Mouse (Mus musculus) forebrain, embryonic 13.5 days (tissue): ENCODE results near the gene Abhd16b. TPM values are rescaled to one million over a fixed set of nuclear protein-coding genes. Genes with fewer than 3 reads are reported as not detected.
A peak's percentile ranks its signal among the peaks of the same experiment; 100 is the strongest.
"Not testable (repeated sequence)": the region's sequence is repeated elsewhere in the genome, so short reads cannot be mapped to it uniquely, and the experiment has no call there.

Experiments used
- ATAC-seq: fragments of 200-750 bp; cut with Nextera tagmentation; 2 replicates; pipeline ENCODE4 v1.8.0; 2017
- H3K27ac ChIP-seq: fragments of 300-500 bp; sonication (generic); 2 replicates; pipeline ENCODE4 v1.5.1; 2015; ENCODE audit warnings: inconsistent platforms, mild to moderate bottlenecking, moderate library complexity
- H3K27me3 ChIP-seq: fragments of 300-500 bp; sonication (generic); 2 replicates; pipeline ENCODE4 v1.6.1; 2015; ENCODE audit warnings: mild to moderate bottlenecking, inconsistent platforms
- H3K36me3 ChIP-seq: fragments of 300-500 bp; sonication (generic); 2 replicates; pipeline ENCODE4 v1.6.1; 2015; ENCODE audit warnings: mild to moderate bottlenecking, inconsistent platforms; ENCODE audit not compliant: poor library complexity, severe bottlenecking
- H3K4me1 ChIP-seq: fragments of 300-500 bp; sonication (generic); 2 replicates; pipeline ENCODE4 v1.6.1; 2015; ENCODE audit warnings: inconsistent platforms
- H3K4me2 ChIP-seq: fragments of 300-500 bp; sonication (generic); 2 replicates; pipeline ENCODE4 v1.6.1; 2015; ENCODE audit warnings: inconsistent platforms, mild to moderate bottlenecking, moderate library complexity
- H3K4me3 ChIP-seq: fragments of 300-500 bp; sonication (generic); 2 replicates; pipeline ENCODE4 v1.5.1; 2015; ENCODE audit warnings: mild to moderate bottlenecking, inconsistent platforms
- H3K9ac ChIP-seq: fragments of 300-500 bp; sonication (generic); 2 replicates; pipeline ENCODE4 v1.6.1; 2015; ENCODE audit warnings: mild to moderate bottlenecking, inconsistent platforms
- H3K9me3 ChIP-seq: fragments of 300-500 bp; sonication (generic); replicated peaks from 2 replicates; pipeline ENCODE4 v1.6.1; 2016; ENCODE audit warnings: inconsistent platforms
- WGBS: fragments of 180-500 bp; shearing (Covaris S2); methylation state at CpG from one replicate; pipeline ENCODE4 v1.1.7; 2015; 5-methylcytosine and 5-hydroxymethylcytosine counted together
- polyA plus RNA-seq: library from polyadenylated mRNA; unstranded; fragments of >200 nt; fragmentation: Nextera tagmentation; extraction: Ambion mirVana; gene quantifications from 2 replicates; pipeline ENCODE4 v1.2.1, GENCODE M21; 2015

Abhd16b gene
- polyA plus RNA-seq, 1 experiment from 2014 or later = not detected

DNA sequence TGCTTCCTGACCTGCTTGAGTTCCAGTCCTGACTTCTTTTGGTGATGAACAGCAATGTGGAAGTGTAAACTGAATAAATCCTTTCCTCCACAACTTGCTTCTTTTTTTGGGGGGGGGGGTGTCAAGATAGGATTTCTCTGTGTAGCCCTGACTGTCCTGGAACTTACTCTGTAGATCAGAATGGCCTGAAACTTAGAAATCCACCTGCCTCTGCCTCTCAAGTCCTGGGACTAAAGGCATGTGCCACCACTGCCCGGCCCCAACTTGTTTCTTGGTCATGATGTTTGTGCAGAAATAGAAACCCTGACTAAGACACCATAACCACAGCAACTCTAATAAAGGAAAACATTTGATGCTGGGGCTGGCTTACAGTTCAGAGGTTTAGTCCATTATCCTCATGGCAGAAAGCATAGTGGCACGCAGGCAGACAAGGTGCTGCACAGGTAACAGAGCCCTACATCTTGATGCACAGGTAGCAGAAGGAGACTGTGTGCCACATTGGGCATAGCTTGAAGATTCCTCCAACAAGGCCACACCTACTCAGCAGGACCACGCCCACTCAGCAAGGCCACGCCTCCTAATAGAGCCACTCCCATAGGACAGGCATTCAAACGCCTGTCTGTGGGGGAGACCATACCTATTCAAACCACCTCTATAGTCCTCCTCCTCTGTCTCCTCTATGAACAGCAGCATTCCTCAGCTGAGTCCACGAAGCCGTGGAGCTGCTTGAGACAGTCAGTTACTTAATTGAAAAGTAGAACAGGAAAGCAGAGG, 1.4 kb upstream of the Abhd16b start:
- no peak for ATAC-seq
- H3K9me3 ChIP-seq = no peaks in the 10 kb centered on the region
- no peak overlapping the region for H3K4me3 ChIP-seq
- no peak overlapping the region for H3K4me2 ChIP-seq
- H3K27me3 ChIP-seq = 0 out of 2 replicates have a peak, but pooled peaks cover 5% of the 10 kb centered on the region
- 23% methylated on average over 7 of the region's 7 CpGs for WGBS
- no peak overlapping the region for H3K27ac ChIP-seq
- peaks cover 7% of the 10 kb centered on the region; the same call in 1 of the 2 replicates for H3K4me1 ChIP-seq
- no peaks in the 10 kb centered on the region for H3K36me3 ChIP-seq
- no peak overlapping the region for H3K9ac ChIP-seq

DNA sequence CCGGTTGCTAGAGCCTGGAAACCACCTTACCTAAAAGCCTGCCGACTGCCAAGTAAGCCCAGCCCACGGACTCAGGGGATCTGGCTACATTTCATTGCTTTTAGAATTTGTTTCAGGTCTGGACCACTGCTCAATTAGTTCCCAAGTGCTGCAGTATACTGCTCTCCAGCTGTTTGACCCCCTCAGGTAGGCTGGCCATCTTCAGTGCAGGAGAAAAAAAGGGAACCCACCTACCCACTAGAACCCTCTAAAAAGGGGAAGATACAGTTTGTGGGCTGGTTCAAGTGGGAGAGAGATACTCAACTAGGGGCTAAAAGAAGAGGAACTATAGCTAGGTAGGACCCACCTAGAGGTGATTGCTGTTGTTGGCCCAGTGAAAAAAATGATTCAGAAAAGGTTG, 800 bp upstream of the Abhd16b start:
- Histone ChIP-seq H3K27me3 (no peaks in the 10 kb centered on the region), H3K9ac (no peak overlapping the region), H3K27ac (no peak overlapping the region), H3K4me2 (no peak overlapping the region), H3K4me3 (no peak overlapping the region), H3K9me3 (no peaks in the 10 kb centered on the region), H3K4me1 (peaks cover 7% of the 10 kb centered on the region; the same call in 1 of the 2 replicates), H3K36me3 (no peaks in the 10 kb centered on the region)
- 45% methylated on average over 3 of the region's 3 CpGs for WGBS
- no peak for ATAC-seq

DNA sequence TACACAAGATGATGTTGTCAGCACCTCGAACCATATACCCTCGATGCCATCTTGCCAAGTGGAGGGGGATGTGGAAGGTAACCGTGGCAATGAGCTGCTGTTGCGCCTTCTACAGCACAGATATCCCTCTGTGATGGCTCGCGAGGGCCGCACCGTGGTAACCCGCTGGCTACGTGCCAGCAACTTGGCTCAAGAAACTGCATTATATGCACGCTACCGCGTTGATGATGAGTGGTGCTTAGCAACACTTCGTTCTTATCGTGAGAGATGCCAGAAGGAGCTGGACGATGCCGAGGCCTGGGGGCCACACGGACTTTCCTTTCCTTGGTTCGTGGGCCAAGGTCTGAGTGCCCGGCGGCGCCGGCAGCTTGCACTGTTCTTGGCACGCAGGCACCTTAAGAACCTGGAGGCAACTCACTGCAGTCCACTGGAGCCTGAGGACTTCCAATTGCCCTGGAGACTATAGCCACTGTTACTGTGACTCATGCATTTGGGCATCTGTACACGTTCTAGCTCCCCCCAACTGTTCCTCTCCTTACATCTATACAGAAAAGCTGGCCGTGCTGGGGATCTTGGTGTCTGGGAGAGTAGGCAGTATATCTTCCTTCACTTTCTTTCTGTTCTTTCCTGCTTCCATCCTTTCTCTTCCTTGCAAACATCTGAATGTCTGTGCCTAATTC, 1.4 kb downstream of the Abhd16b start:
- Histone ChIP-seq H3K4me2 (no peak overlapping the region), H3K27me3 (no peaks in the 10 kb centered on the region), H3K4me1 (peaks cover 22% of the 10 kb centered on the region), H3K27ac (no peak overlapping the region), H3K9me3 (no peaks in the 10 kb centered on the region), H3K36me3 (0 out of 2 replicates have a peak, but pooled peaks cover under 1% of the 10 kb centered on the region), H3K9ac (no peak overlapping the region), H3K4me3 (no peak overlapping the region)
- WGBS = 72% methylated on average over 26 of the region's 26 CpGs
- no peak for ATAC-seq

- not testable (repeated sequence) for H3K4me3 ChIP-seq, H3K9me3 ChIP-seq, H3K9ac ChIP-seq, H3K27me3 ChIP-seq, ATAC-seq, H3K27ac ChIP-seq
- peak overlapping the region; percentile 96 for H3K4me2 ChIP-seq
- 67% methylated on average over 8 of the region's 8 CpGs for WGBS
- peaks cover 22% of the 10 kb centered on the region for H3K4me1 ChIP-seq
- H3K36me3 ChIP-seq = peaks cover 14% of the 10 kb centered on the region
These were observed 2.8 kb downstream of the Abhd16b start for GRCm38 (mm10) chr2:181495845-181496244.

DNA sequence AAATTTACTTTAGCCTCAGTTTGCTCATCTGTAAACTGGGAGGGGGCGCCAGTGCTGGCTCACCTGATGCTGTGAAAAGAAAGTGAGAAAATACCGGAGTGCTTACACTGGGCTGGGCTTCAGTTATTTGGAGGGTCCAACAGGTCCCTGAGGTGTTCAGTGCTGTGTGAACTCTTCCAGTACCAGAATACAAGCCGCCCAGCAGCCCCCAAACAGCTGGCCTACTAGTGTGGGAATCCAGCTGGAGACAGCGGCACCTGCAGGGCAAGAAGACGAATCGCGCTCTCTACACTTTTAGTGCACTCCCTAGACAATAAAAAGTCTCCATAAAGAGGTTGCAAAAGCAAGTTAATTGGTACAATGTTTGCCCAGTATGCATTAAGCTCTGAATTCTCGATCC, 3.3 kb downstream of the Abhd16b start:
- Histone ChIP-seq H3K27ac (peak overlapping the region; percentile 66), H3K4me2 (peak overlapping the region; percentile 96), H3K27me3 (no peaks in the 10 kb centered on the region), H3K4me1 (peaks cover 22% of the 10 kb centered on the region), H3K4me3 (peak overlapping the region; percentile 90), H3K36me3 (peaks cover 18% of the 10 kb centered on the region), H3K9ac (peak overlapping the region; percentile 61), H3K9me3 (no peaks in the 10 kb centered on the region)
- peak; percentile 46 for ATAC-seq
- WGBS = 13% methylated on average over 8 of the region's 8 CpGs

- no peaks in the 10 kb centered on the region for H3K27me3 ChIP-seq
- peak; percentile 99 for ATAC-seq
- H3K27ac ChIP-seq = peak within 1 kb of the TSS; percentile 85
- peak within 1 kb of the TSS; percentile 96 for H3K4me2 ChIP-seq
- H3K4me1 ChIP-seq = peaks cover 22% of the 10 kb centered on the region
- peaks cover 25% of the 10 kb centered on the region for H3K36me3 ChIP-seq
- H3K9ac ChIP-seq = peak within 1 kb of the TSS; percentile 90
- peak within 1 kb of the TSS; percentile 90 for H3K4me3 ChIP-seq
- no peaks in the 10 kb centered on the region for H3K9me3 ChIP-seq
- under 1% methylated on average over 46 of the region's 46 CpGs for WGBS
These were observed 4.0 kb downstream of the Abhd16b start, which contains the start of gene Tpd52l2 for GRCm38 (mm10) chr2:181496831-181497547. TSS of gene Tpd52l2 (plus strand) at chr2:181497142.

DNA sequence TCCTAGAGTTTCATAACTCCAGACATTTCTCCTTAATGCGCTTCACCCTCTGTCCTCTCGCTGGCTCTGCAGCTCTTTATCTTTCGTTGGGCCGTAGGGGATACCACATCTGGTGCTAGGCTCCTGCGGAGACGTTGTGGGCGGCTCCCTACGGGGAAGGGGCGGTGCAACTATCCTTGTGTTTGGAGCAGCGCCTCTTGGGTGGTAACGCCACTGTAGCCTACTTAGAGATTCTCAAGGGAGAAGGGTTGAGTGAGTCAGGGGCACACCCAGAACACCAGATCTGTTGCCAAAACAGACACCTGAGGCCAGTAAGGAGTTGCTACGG, 4.5 kb downstream of the Abhd16b start:
- Histone ChIP-seq H3K9me3 (no peaks in the 10 kb centered on the region), H3K9ac (peak overlapping the region; percentile 90), H3K27ac (peak overlapping the region; percentile 85), H3K36me3 (peaks cover 31% of the 10 kb centered on the region), H3K27me3 (no peaks in the 10 kb centered on the region), H3K4me1 (peaks cover 22% of the 10 kb centered on the region), H3K4me2 (peak overlapping the region; percentile 96), H3K4me3 (peak overlapping the region; percentile 90)
- peak; percentile 31 for ATAC-seq
- under 1% methylated on average over 12 of the region's 12 CpGs for WGBS

DNA sequence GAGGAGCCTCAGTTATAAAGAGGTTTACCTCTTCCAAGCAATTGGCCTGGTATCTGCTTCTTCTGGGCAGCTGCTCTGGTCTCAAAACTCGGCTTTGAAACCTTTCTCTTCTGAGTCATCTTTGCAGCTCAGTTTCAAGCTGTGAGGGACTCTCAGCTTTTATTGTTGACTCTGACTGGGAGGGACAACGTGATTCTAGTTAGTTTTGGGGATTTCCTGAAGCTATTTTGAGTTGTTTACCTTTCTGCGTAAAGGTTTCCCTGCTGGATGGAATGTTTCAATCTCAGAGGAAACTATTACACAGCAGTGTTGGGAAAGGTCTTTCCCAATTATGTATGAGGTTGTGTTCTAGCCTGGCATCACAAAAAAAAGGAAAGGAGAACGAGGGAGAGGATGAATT, 5.6 kb downstream of the Abhd16b start:
- H3K4me3 ChIP-seq = no peak overlapping the region
- no peaks in the 10 kb centered on the region for H3K9me3 ChIP-seq
- no peak for ATAC-seq
- 0 out of 2 replicates have a peak overlapping the region, but pooled peaks have one; percentile 12 for H3K9ac ChIP-seq
- no peak overlapping the region for H3K27ac ChIP-seq
- peaks cover 42% of the 10 kb centered on the region for H3K36me3 ChIP-seq
- peaks cover 22% of the 10 kb centered on the region for H3K4me1 ChIP-seq
- no peak overlapping the region for H3K4me2 ChIP-seq
- 77% methylated on average over 4 of the region's 4 CpGs for WGBS
- no peaks in the 10 kb centered on the region for H3K27me3 ChIP-seq

- no peak for ATAC-seq
- H3K27me3 ChIP-seq = no peaks in the 10 kb centered on the region
- no peaks in the 10 kb centered on the region for H3K9me3 ChIP-seq
- H3K9ac ChIP-seq = no peak overlapping the region
- H3K36me3 ChIP-seq = peaks cover 93% of the 10 kb centered on the region
- WGBS = 89% methylated on average over 2 of the region's 2 CpGs
- H3K4me3 ChIP-seq = no peak overlapping the region
- H3K4me1 ChIP-seq = no peaks in the 10 kb centered on the region
- H3K4me2 ChIP-seq = no peak overlapping the region
- H3K27ac ChIP-seq = no peak overlapping the region
These were observed 16.2 kb downstream of the Abhd16b start for GRCm38 (mm10) chr2:181509191-181509590.

DNA sequence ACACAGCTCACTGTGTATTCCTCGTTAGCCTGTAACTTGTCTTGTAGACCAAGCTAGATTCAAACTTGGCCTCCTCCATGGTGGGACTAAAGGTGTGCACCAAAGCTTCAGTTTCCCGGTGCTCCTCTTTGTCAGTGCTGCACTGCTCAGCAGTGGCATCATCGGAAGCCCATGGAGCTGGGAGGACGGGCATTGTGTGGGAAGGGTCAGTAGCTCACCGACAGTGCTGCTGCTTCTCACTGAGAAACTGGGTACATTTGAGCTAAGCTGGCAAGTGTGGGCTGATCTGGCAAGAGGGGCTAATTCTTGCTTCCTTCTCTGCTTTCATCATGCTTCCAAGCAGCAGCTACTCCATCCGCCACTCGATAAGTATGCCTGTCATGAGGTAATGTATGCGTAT, 18.2 kb downstream of the Abhd16b start:
- Histone ChIP-seq H3K27ac (no peak overlapping the region), H3K4me2 (no peak overlapping the region), H3K36me3 (peaks cover 90% of the 10 kb centered on the region), H3K27me3 (no peaks in the 10 kb centered on the region), H3K9ac (no peak overlapping the region), H3K4me3 (no peak overlapping the region), H3K9me3 (no peaks in the 10 kb centered on the region), H3K4me1 (no peaks in the 10 kb centered on the region)
- ATAC-seq = no peak
- WGBS = 93% methylated on average over 8 of the region's 8 CpGs

DNA sequence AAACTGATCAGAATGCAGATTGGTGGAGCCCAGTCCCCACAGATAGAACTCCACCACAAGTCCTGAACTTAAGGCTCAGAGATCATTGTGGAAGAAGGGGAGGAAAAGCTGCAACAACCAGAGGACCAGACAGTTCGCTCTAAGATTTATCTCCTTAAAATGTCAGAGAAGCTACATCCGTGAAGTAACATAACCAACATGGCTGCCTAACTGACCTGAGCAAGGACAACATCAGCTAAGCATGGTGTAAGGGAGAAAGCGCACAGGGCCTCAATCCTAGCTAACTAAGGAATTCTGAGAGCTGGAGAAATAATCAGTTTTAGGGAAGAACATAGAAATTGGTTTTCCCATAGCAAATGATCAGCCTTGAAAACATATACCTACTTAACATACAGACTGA, 26.2 kb downstream of the Abhd16b start:
- Histone ChIP-seq H3K9ac (peak overlapping the region; percentile 96), H3K4me2 (peak overlapping the region; percentile 72), H3K36me3 (peaks cover 39% of the 10 kb centered on the region), H3K4me3 (peak overlapping the region; percentile 92), H3K27ac (peak overlapping the region; percentile 96), H3K9me3 (no peaks in the 10 kb centered on the region), H3K4me1 (peaks cover 31% of the 10 kb centered on the region), H3K27me3 (no peaks in the 10 kb centered on the region)
- no peak for ATAC-seq
- WGBS = 85% methylated on average over 3 of the region's 3 CpGs
